Mouse (Mus musculus) inflammation-experienced regulatory T-cells (primary cell): ENCODE measurements around the gene Ep300. TPM values are rescaled to one million over a fixed set of nuclear protein-coding genes. Genes with fewer than 3 reads are reported as not detected.

Source experiments
- polyA plus RNA-seq, 2 experiments: library from polyadenylated mRNA; unstranded; fragments of 100-300 nt; shearing (Covaris generic); gene quantifications; one replicate each; pipeline ENCODE4 v1.2.1; 2017

Gene Ep300
- 10 to 100 TPM; 40.4 to 41.4 TPM for polyA plus RNA-seq

GRCm38 (mm10) chr15:81584913-81585745 is at the start of gene Ep300:
Gene Ep300, plus strand, starts transcription at chr15:81585351.

GRCm38 (mm10) chr15:81663697-81664561 is 78.8 kb downstream of the Ep300 start, which contains the start of gene L3mbtl2:
Gene L3mbtl2, plus strand, starts transcription at chr15:81663889.

DNA sequence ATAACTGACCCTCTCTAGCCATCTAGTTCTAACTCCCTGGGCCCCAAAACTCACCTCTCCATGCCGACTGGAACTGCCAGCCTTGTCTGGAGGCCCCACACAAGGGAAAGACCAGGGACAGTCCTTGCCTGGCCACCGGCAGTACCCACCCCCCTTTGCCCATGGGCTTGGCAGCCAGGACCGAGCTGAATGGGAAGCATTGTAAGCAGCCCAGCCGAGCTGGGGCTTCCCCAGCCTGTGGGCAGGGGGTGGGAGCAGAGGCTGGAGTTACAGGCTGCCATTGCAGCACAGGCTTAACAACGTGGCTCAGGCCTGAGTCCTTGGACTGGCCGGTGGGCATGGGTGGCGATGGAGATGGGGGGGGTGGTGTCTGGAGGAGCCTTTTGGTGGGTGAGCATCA is 112.0 kb downstream of the Ep300 start, which contains the start of gene Chadl:
TSS of gene Chadl (minus strand) at position 113 of the 400 bp plus-strand sequence.

Other genes starting within 250 kb of the Ep300 start
- gene Slc25a17, start 224.5 kb upstream of the Ep300 start, polyA plus RNA-seq = 10 to 100 TPM; 56.4 to 57.0 TPM
- 100 to 1,000 TPM in 1 of 2 experiments, 10 to 100 TPM in 1; 83.1 to 116 TPM for gene St13, start 185.3 kb upstream of the Ep300 start, polyA plus RNA-seq
- 1 to 10 TPM; 6.9 to 9.1 TPM for gene Xpnpep3, start 185.2 kb upstream of the Ep300 start, polyA plus RNA-seq
- gene Dnajb7, start 177.1 kb upstream of the Ep300 start, polyA plus RNA-seq = 1 to 10 TPM; 1.4 to 2.6 TPM
- 100 to 1,000 TPM; 304 to 319 TPM for gene Rbx1, start 119.1 kb upstream of the Ep300 start, polyA plus RNA-seq
- gene L3mbtl2, start 78.5 kb downstream of the Ep300 start, polyA plus RNA-seq = 10 to 100 TPM; 30.3 to 32.3 TPM
- gene Chadl, start 111.9 kb downstream of the Ep300 start, polyA plus RNA-seq = 1 to 10 TPM; 1.6 to 7.7 TPM
- 1 to 10 TPM; 6.9 to 7.0 TPM for gene Zc3h7b, start 159.7 kb downstream of the Ep300 start, polyA plus RNA-seq
- gene Rangap1, start 160.2 kb downstream of the Ep300 start, polyA plus RNA-seq = 10 to 100 TPM; 73.0 to 76.2 TPM
- 10 to 100 TPM; 30.5 to 32.8 TPM for gene Tef, start 217.1 kb downstream of the Ep300 start, polyA plus RNA-seq